Mouse (Mus musculus) ES-Bruce4 (cell line): ENCODE data around the gene Trappc12. TPM values are rescaled to one million over a fixed set of nuclear protein-coding genes. Genes with fewer than 3 reads are reported as not detected.

Source experiments
- H3K27ac ChIP-seq: 2 replicates; pipeline ENCODE4 v1.5.1; 2012; ENCODE audit warnings: low read length, inconsistent platforms; ENCODE audit not compliant: insufficient read depth
- H3K27me3 ChIP-seq: 2 replicates; pipeline ENCODE4 v1.6.1; 2012; ENCODE audit warnings: mild to moderate bottlenecking, low read length, inconsistent platforms; ENCODE audit not compliant: control insufficient read depth, poor library complexity, insufficient read depth, severe bottlenecking
- H3K36me3 ChIP-seq: 2 replicates; pipeline ENCODE4 v1.6.1; 2012; ENCODE audit warnings: inconsistent platforms, mild to moderate bottlenecking, low read length, moderate library complexity; ENCODE audit not compliant: control insufficient read depth, poor library complexity, insufficient read depth, severe bottlenecking
- H3K4me1 ChIP-seq: one replicate; pipeline ENCODE4 v1.8.1; 2011; ENCODE audit warnings: low read length; ENCODE audit not compliant: control insufficient read depth, insufficient read depth
- H3K4me3 ChIP-seq: 2 replicates; pipeline ENCODE4 v1.5.1; 2011; ENCODE audit warnings: low read depth, mild to moderate bottlenecking, low read length
- H3K9ac ChIP-seq: 2 replicates; pipeline ENCODE4 v1.6.1; 2012; ENCODE audit warnings: low read depth, mild to moderate bottlenecking, inconsistent platforms; ENCODE audit not compliant: poor library complexity, severe bottlenecking
- H3K9me3 ChIP-seq: replicated peaks from 2 replicates; pipeline ENCODE4 v1.6.1; 2012; ENCODE audit warnings: mild to moderate bottlenecking, low read length, inconsistent platforms; ENCODE audit not compliant: control insufficient read depth, poor library complexity, insufficient read depth, severe bottlenecking
- CTCF ChIP-seq: IDR thresholded peaks from one replicate; pipeline ENCODE4 v1.8.1; 2011; ENCODE audit warnings: low read depth, low read length
- EP300 ChIP-seq: IDR thresholded peaks from 2 replicates; pipeline ENCODE4 v1.6.1; 2011; ENCODE audit warnings: low read depth, low read length; ENCODE audit not compliant: insufficient read depth
- POLR2A ChIP-seq: IDR thresholded peaks from one replicate; pipeline ENCODE4 v1.8.1; 2011; ENCODE audit warnings: low read length; ENCODE audit not compliant: insufficient read depth
- polyA plus RNA-seq: library from polyadenylated mRNA; stranded (reverse); fragments of >200 nt; gene quantifications from 2 replicates; pipeline ENCODE4 v1.2.4, GENCODE M21; 2011; ENCODE audit warnings: low read depth; ENCODE audit not compliant: missing spikeins, insufficient read depth, insufficient read length

The Trappc12 gene
- polyA plus RNA-seq, 1 experiment = 29.6 TPM

GRCm38 (mm10) chr12:28786310-28786709 is 36.0 kb upstream of the Trappc12 start:
- H3K9ac ChIP-seq = no peak overlapping the region
- H3K36me3 ChIP-seq = no peaks in the 10 kb centered on the region
- no peaks in the 10 kb centered on the region for H3K4me1 ChIP-seq
- no peaks in the 10 kb centered on the region for H3K9me3 ChIP-seq
- TF ChIP-seq POLR2A (no peak), CTCF (no peak), EP300 (no peak)
- no peak overlapping the region for H3K4me3 ChIP-seq
- no peaks in the 10 kb centered on the region for H3K27me3 ChIP-seq
- H3K27ac ChIP-seq = no peak overlapping the region

DNA sequence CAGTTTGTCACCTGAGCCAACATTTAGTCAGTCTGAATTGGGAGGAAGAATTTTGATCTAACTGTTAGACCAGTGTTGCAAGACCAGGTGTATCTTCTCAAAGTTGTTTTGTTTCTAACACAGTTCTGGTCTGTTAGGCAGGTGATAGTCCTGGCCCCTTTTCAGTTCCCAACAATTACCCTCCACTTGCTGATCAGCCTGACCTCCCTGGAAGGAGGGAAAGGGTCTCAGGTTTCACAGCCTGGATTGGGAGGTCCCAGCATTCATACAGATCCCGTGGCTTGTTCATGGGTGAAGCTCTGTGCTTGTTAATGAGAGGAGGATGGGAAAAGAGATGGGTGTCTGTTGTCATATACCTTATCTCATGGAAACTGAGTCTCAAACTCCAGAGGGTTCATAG is 35.0 kb upstream of the Trappc12 start:
- H3K36me3 ChIP-seq = no peaks in the 10 kb centered on the region
- TF ChIP-seq EP300 (0 out of 2 replicates have a peak, but pooled peaks have one; percentile 8), POLR2A (no peak), CTCF (no peak)
- H3K27ac ChIP-seq = peak overlapping the region; percentile 48
- H3K27me3 ChIP-seq = no peaks in the 10 kb centered on the region
- H3K4me3 ChIP-seq = no peak overlapping the region
- H3K9me3 ChIP-seq = no peaks in the 10 kb centered on the region
- no peak overlapping the region for H3K9ac ChIP-seq
- H3K4me1 ChIP-seq = no peaks in the 10 kb centered on the region

DNA sequence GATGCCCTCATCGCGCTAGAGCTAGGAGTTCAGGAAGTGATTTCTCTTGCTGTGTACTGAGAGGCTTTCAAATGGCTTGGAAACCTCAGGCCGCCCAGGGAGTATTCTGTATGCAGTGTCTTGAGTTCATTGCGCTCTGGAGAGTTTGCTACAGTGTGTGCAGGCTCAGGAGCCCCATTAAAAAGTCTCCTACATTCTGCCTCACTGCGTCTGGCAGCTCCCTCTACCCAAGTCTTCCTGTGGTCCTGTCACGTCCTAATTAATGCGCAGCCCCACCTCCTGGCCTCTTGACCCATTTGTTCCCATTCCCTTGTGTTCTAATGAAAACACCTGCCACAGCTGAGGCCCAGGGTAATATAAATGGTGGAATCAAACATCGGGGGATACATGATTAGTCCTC is 34.6 kb upstream of the Trappc12 start:
- H3K36me3 ChIP-seq = no peaks in the 10 kb centered on the region
- H3K4me3 ChIP-seq = no peak overlapping the region
- no peak for TF ChIP-seq CTCF
- H3K27ac ChIP-seq = peak overlapping the region; percentile 48; the same call in 1 of the 2 replicates
- H3K9me3 ChIP-seq = no peaks in the 10 kb centered on the region
- H3K4me1 ChIP-seq = no peaks in the 10 kb centered on the region
- H3K27me3 ChIP-seq = no peaks in the 10 kb centered on the region
- no peak overlapping the region for H3K9ac ChIP-seq

GRCm38 (mm10) chr12:28784355-28784754 is 34.1 kb upstream of the Trappc12 start:
- Histone ChIP-seq H3K36me3 (no peaks in the 10 kb centered on the region), H3K4me1 (no peaks in the 10 kb centered on the region), H3K4me3 (no peak overlapping the region), H3K9ac (no peak overlapping the region), H3K27me3 (no peaks in the 10 kb centered on the region), H3K27ac (no peak overlapping the region), H3K9me3 (no peaks in the 10 kb centered on the region)
- TF ChIP-seq EP300 = no peak
- TF ChIP-seq CTCF = no peak
- no peak for TF ChIP-seq POLR2A

- Histone ChIP-seq H3K27me3 (no peaks in the 10 kb centered on the region), H3K9ac (no peak overlapping the region), H3K9me3 (no peaks in the 10 kb centered on the region), H3K4me3 (no peak overlapping the region), H3K4me1 (no peaks in the 10 kb centered on the region), H3K27ac (no peak overlapping the region), H3K36me3 (no peaks in the 10 kb centered on the region)
- no peak for TF ChIP-seq EP300
- TF ChIP-seq POLR2A = no peak
- no peak for TF ChIP-seq CTCF
These were observed 32.4 kb upstream of the Trappc12 start for GRCm38 (mm10) chr12:28782637-28783036.

- Histone ChIP-seq H3K27me3 (no peaks in the 10 kb centered on the region), H3K4me3 (no peak overlapping the region), H3K27ac (no peak overlapping the region), H3K36me3 (no peaks in the 10 kb centered on the region), H3K9ac (no peak overlapping the region), H3K4me1 (no peaks in the 10 kb centered on the region), H3K9me3 (no peaks in the 10 kb centered on the region)
- TF ChIP-seq EP300 = no peak
- TF ChIP-seq POLR2A = no peak
These were observed 29.9 kb upstream of the Trappc12 start for GRCm38 (mm10) chr12:28780180-28780579.
